Mouse (Mus musculus): ENCODE data around the gene Pdcd11. TPM values are rescaled to one million over a fixed set of nuclear protein-coding genes. Genes with fewer than 3 reads are reported as not detected.

Pdcd11 gene
- polyA plus RNA-seq, 1 experiment from 2014 or later, result 5.7 TPM

GRCm38 (mm10) chr19:47053471-47053870 lies 37.1 kb upstream of the Pdcd11 start:
- H3K9ac ChIP-seq (ENCODE audit: low read length), result no peak overlapping the region
- peaks cover 11% of the 10 kb centered on the region for H3K4me1 ChIP-seq (ENCODE audit: control insufficient read depth, insufficient read depth, low read length)
- no peaks in the 10 kb centered on the region for H3K27me3 ChIP-seq (replicated peaks; ENCODE audit: control insufficient read depth, insufficient read depth, low read length)
- WGBS, result 87% methylated on average over 4 of the region's 4 CpGs
- H3K27ac ChIP-seq (ENCODE audit: low read depth, low read length), result no peak overlapping the region
- DNase-seq (ENCODE audit: low spot score) (no peak), ATAC-seq (no peak)
- H3K4me3 ChIP-seq (ENCODE audit: low read depth, low read length), result no peak overlapping the region
- H3K9me3 ChIP-seq (replicated peaks; ENCODE audit: control insufficient read depth, low read length), result no peaks in the 10 kb centered on the region
- no peak overlapping the region for H3K4me2 ChIP-seq (ENCODE audit: low read length)
- H3K36me3 ChIP-seq (ENCODE audit: control insufficient read depth, insufficient read depth, low read length), result peaks cover under 1% of the 10 kb centered on the region; the same call in 1 of the 2 replicates

DNA sequence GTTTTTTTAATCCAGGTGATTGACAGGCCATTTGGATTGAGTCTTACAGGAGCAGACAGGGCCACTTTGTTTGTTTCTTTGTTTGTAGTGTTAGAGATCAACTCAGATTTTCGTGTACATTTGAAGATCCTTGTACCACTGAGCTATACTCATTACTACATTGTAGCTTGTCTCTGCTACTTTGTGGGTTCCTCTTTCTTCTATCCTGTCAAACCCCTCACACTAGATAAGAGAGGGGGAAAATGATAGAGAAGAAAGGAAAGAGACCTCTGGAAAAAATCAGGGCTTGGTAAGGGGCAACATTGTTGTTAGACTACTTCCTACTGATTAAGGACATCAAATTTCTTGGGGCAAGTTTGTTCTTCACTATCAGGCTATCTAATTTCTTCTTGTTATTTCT lies 32.9 kb upstream of the Pdcd11 start:
- Histone ChIP-seq H3K36me3 (ENCODE audit: control insufficient read depth, insufficient read depth, low read length) (no peaks in the 10 kb centered on the region), H3K27ac (ENCODE audit: low read depth, low read length) (no peak overlapping the region), H3K4me2 (ENCODE audit: low read length) (no peak overlapping the region), H3K4me3 (ENCODE audit: low read depth, low read length) (no peak overlapping the region), H3K9ac (ENCODE audit: low read length) (no peak overlapping the region), H3K9me3 (replicated peaks; ENCODE audit: control insufficient read depth, low read length) (no peaks in the 10 kb centered on the region), H3K27me3 (replicated peaks; ENCODE audit: control insufficient read depth, insufficient read depth, low read length) (no peaks in the 10 kb centered on the region), H3K4me1 (ENCODE audit: control insufficient read depth, insufficient read depth, low read length) (no peaks in the 10 kb centered on the region)
- WGBS, result 68% methylated on average over 1 of the region's 1 CpGs
- DNase-seq (ENCODE audit: low spot score) (no peak), ATAC-seq (no peak)

DNA sequence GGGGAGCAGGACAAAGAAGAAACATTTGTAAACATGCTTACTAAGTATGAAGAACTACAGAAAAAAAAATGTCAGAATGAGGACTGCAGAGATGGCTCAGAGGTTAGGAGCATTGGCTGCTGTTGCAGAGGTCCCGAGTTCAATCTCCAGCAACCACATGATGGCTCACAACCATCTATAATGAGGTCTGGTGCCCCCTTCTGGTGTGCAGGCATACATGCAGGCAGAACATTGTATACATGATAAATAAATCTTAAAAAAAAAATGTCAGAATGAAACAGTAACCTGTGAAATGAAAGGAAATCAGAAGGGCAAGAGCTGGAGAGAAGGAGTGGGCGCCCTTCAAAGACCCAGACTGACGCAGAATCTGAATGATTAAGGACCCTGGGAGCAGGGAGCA lies 24.7 kb upstream of the Pdcd11 start:
- ATAC-seq, result no peak
- WGBS, result 93% methylated on average over 3 of the region's 3 CpGs

GRCm38 (mm10) chr19:47067096-47067882 lies 23.3 kb upstream of the Pdcd11 start, which contains the start of gene Taf5:
Taf5 (plus strand) TSS chr19:47067746.
- Histone ChIP-seq H3K27me3 (replicated peaks; ENCODE audit: control insufficient read depth, insufficient read depth, low read length) (no peaks in the 10 kb centered on the region; the same call in 1 of the 2 replicates), H3K4me2 (ENCODE audit: low read length) (peak within 1 kb of the TSS; percentile 79), H3K4me1 (ENCODE audit: control insufficient read depth, insufficient read depth, low read length) (peaks cover 7% of the 10 kb centered on the region; the same call in 1 of the 2 replicates), H3K36me3 (ENCODE audit: control insufficient read depth, insufficient read depth, low read length) (peaks cover 18% of the 10 kb centered on the region), H3K27ac (ENCODE audit: low read depth, low read length) (peak within 1 kb of the TSS; percentile 93), H3K9me3 (replicated peaks; ENCODE audit: control insufficient read depth, low read length) (no peaks in the 10 kb centered on the region), H3K4me3 (ENCODE audit: low read depth, low read length) (peak within 1 kb of the TSS; percentile 99), H3K9ac (ENCODE audit: low read length) (peak within 1 kb of the TSS; percentile 91)
- peak; percentile 99 for DNase-seq (ENCODE audit: low spot score)
- peak; percentile 86 for ATAC-seq
- whole genome bisulfite sequencing, result 10% methylated on average over 49 of the region's 49 CpGs

More for the DNA sequence above, 24.7 kb upstream of the Pdcd11 start:
- peaks cover 7% of the 10 kb centered on the region; the same call in 1 of the 2 replicates for H3K4me1 ChIP-seq (ENCODE audit: control insufficient read depth, insufficient read depth, low read length)
- H3K36me3 ChIP-seq (ENCODE audit: control insufficient read depth, insufficient read depth, low read length), result peaks cover 3% of the 10 kb centered on the region
- H3K27me3 ChIP-seq (replicated peaks; ENCODE audit: control insufficient read depth, insufficient read depth, low read length), result no peaks in the 10 kb centered on the region; the same call in 1 of the 2 replicates
- H3K4me2 ChIP-seq (ENCODE audit: low read length), result no peak overlapping the region
- no peaks in the 10 kb centered on the region for H3K9me3 ChIP-seq (replicated peaks; ENCODE audit: control insufficient read depth, low read length)
- DNase-seq (ENCODE audit: low spot score), result no peak
- H3K27ac ChIP-seq (ENCODE audit: low read depth, low read length), result no peak overlapping the region
- no peak overlapping the region for H3K9ac ChIP-seq (ENCODE audit: low read length)
- H3K4me3 ChIP-seq (ENCODE audit: low read depth, low read length), result no peak overlapping the region

- DNase-seq (ENCODE audit: low spot score) (peak; percentile 89), ATAC-seq (peak; percentile 93)
- Histone ChIP-seq H3K4me1 (ENCODE audit: control insufficient read depth, insufficient read depth, low read length) (peaks cover 7% of the 10 kb centered on the region; the same call in 1 of the 2 replicates), H3K4me2 (ENCODE audit: low read length) (peak overlapping the region; percentile 79), H3K27me3 (replicated peaks; ENCODE audit: control insufficient read depth, insufficient read depth, low read length) (no peaks in the 10 kb centered on the region; the same call in 1 of the 2 replicates), H3K36me3 (ENCODE audit: control insufficient read depth, insufficient read depth, low read length) (peaks cover 21% of the 10 kb centered on the region), H3K27ac (ENCODE audit: low read depth, low read length) (peak overlapping the region; percentile 93), H3K4me3 (ENCODE audit: low read depth, low read length) (peak overlapping the region; percentile 99), H3K9ac (ENCODE audit: low read length) (peak overlapping the region; percentile 91), H3K9me3 (replicated peaks; ENCODE audit: control insufficient read depth, low read length) (no peaks in the 10 kb centered on the region)
- WGBS, result 0% methylated on average over 71 of the region's 72 CpGs
These were observed 22.5 kb upstream of the Pdcd11 start for GRCm38 (mm10) chr19:47067924-47068611.

DNA sequence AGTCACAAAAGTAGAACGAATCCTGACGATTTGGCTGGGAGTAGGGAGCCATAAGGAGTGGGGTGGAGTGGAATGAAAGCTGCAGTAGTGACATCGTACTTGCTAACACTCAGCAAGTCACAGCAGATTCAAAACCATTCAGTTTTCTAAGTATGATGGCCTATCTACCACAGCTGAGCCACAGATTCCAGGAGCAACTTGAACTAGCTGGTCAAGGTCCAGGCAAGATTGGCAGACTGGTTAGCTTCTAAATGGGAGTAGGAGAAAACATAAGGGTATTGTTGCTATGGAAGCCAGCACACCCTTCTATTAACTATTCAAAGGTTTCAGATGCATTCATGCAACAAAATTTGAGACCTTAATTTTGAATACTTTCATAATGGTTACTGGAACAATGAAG lies 2.3 kb upstream of the Pdcd11 start:
- Histone ChIP-seq H3K4me3 (ENCODE audit: low read depth, low read length) (no peak overlapping the region), H3K4me2 (ENCODE audit: low read length) (no peak overlapping the region), H3K36me3 (ENCODE audit: control insufficient read depth, insufficient read depth, low read length) (peaks cover 38% of the 10 kb centered on the region), H3K9me3 (replicated peaks; ENCODE audit: control insufficient read depth, low read length) (no peaks in the 10 kb centered on the region), H3K4me1 (ENCODE audit: control insufficient read depth, insufficient read depth, low read length) (peaks cover 13% of the 10 kb centered on the region), H3K27me3 (replicated peaks; ENCODE audit: control insufficient read depth, insufficient read depth, low read length) (no peaks in the 10 kb centered on the region), H3K9ac (ENCODE audit: low read length) (no peak overlapping the region), H3K27ac (ENCODE audit: low read depth, low read length) (no peak overlapping the region)
- ATAC-seq, result no peak
- DNase-seq (ENCODE audit: low spot score), result no peak
- 84% methylated on average over 3 of the region's 3 CpGs for WGBS

DNA sequence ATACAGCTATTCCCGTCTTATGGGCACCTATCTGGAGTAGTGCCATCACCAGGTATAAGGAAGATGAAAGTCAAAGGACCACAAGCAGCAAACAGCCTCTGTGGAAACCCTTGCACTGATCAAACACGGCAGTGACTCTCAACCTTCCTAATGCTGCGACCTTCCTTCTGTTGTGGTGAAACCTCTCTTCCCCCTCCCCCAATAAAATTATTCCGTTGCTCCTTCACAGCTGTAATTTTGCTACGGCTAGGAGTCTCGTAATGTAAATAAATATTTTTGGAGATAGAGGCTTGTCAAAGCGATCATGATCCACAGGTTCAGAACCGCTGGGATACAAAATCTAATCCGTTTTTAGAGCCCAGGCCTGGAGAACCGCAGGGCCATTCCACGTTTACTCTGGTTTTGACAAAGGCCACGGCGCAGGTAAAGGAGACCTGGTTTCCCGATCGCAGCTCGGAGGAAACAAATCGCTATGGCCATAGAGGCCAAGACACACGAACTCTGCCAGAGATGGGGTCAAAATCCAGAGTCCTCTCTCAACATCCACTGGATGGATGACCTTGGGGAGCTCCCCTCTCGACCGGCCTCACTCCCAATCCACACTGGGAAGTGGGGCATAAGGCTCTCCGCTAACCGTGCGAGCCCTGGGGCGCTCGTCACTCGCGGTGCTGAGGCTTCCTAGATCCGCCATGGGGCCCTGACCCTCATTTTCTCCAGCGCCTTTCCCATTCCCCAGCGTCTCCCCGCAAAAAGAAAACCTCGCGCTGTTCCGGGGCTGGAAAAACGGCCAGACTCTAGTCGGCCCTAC lies 646 bp upstream of the Pdcd11 start:
- Histone ChIP-seq H3K4me1 (ENCODE audit: control insufficient read depth, insufficient read depth, low read length) (peaks cover 13% of the 10 kb centered on the region), H3K9ac (ENCODE audit: low read length) (peak overlapping the region; percentile 83), H3K9me3 (replicated peaks; ENCODE audit: control insufficient read depth, low read length) (no peaks in the 10 kb centered on the region), H3K36me3 (ENCODE audit: control insufficient read depth, insufficient read depth, low read length) (peaks cover 35% of the 10 kb centered on the region), H3K27ac (ENCODE audit: low read depth, low read length) (peak overlapping the region; percentile 52; the same call in 1 of the 2 replicates), H3K4me2 (ENCODE audit: low read length) (peak overlapping the region; percentile 72), H3K4me3 (ENCODE audit: low read depth, low read length) (peak overlapping the region; percentile 75), H3K27me3 (replicated peaks; ENCODE audit: control insufficient read depth, insufficient read depth, low read length) (no peaks in the 10 kb centered on the region)
- 2% methylated on average over 36 of the region's 36 CpGs for WGBS
- peak; percentile 66 for ATAC-seq
- no peak for DNase-seq (ENCODE audit: low spot score)

DNA sequence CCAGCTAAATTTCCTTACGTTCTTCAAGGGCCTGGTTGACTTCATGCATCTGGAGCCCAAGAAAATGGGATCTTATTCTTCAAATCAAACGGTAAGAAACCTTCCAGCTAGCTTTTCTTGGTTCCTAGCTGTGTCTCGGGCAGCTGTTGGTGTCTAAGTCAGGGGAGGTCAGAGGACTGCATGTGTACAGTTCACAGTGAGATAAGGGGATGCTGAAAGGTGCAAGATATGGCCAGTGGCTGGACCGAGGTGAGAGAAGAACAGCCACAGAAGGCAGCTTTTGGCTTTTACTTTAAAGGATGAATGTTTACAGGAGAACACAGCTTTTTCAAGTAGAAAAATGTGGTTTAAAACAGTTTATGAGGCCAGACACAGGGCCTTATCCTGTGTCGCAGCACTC lies 10.5 kb downstream of the Pdcd11 start:
- no peak overlapping the region for H3K27ac ChIP-seq (ENCODE audit: low read depth, low read length)
- 92% methylated on average over 5 of the region's 5 CpGs for WGBS
- H3K36me3 ChIP-seq (ENCODE audit: control insufficient read depth, insufficient read depth, low read length), result peaks cover 98% of the 10 kb centered on the region
- no peaks in the 10 kb centered on the region for H3K27me3 ChIP-seq (replicated peaks; ENCODE audit: control insufficient read depth, insufficient read depth, low read length)
- no peak for ATAC-seq
- no peaks in the 10 kb centered on the region for H3K4me1 ChIP-seq (ENCODE audit: control insufficient read depth, insufficient read depth, low read length)
- no peaks in the 10 kb centered on the region for H3K9me3 ChIP-seq (replicated peaks; ENCODE audit: control insufficient read depth, low read length)
- H3K9ac ChIP-seq (ENCODE audit: low read length), result no peak overlapping the region
- H3K4me3 ChIP-seq (ENCODE audit: low read depth, low read length), result no peak overlapping the region
- H3K4me2 ChIP-seq (ENCODE audit: low read length), result no peak overlapping the region
- DNase-seq (ENCODE audit: low spot score), result no peak
